In genomic region chr13:116714809-116715208, GRCm38 (mm10) we compare ENCODE assay signal across 10 mouse cellular contexts.
DNase-seq lines count a peak whose midpoint lies in the region; ATAC-seq and TF ChIP-seq lines count a peak whose summit lies in the region.
"Had no signal": no experiment of that assay in that cellular context is flagged by ENCODE, and none has a peak within 500 bp of the region (broad histone marks: within the 10 kb centered on the region; RNA-seq: fewer than 3 reads in every experiment).

No protein-coding gene starts in this region.

- no peaks in the 10 kb centered on the region for H3K36me3 ChIP-seq in hindbrain, postnatal 0 days (ENCODE audit: insufficient read depth, low read length)
- H3K36me3 ChIP-seq in neural tube, embryonic 11.5 days (ENCODE audit: control insufficient read depth, insufficient read depth, low read length) = no peaks in the 10 kb centered on the region
- H3K36me3 ChIP-seq: lung, embryonic 15.5 days had no signal

- H3K4me1 ChIP-seq in hindbrain, postnatal 0 days (ENCODE audit: insufficient read depth, low read length) = no peaks in the 10 kb centered on the region
- H3K4me1 ChIP-seq in neural tube, embryonic 11.5 days (ENCODE audit: control insufficient read depth, insufficient read depth, low read length) = peaks cover 10% of the 10 kb centered on the region

- H3K4me2 ChIP-seq in hindbrain, postnatal 0 days (ENCODE audit: low read depth, low read length) = no peak overlapping the region
- no peak overlapping the region for H3K4me2 ChIP-seq in neural tube, embryonic 11.5 days (ENCODE audit: low read depth)
- H3K4me2 ChIP-seq: lung, embryonic 15.5 days had no signal

- H3K27ac ChIP-seq in hindbrain, postnatal 0 days = no peak overlapping the region
- no peak overlapping the region for H3K27ac ChIP-seq in neural tube, embryonic 11.5 days (ENCODE audit: low read depth, low read length)
- H3K27ac ChIP-seq: lung, embryonic 15.5 days had no signal

- ATAC-seq in common myeloid progenitor, adult 5-6 weeks (replicated peaks; ENCODE audit: low read depth, poor library complexity, severe bottlenecking) = peak; percentile 45; the same call in 1 of the 2 replicates
- ATAC-seq in hindbrain, postnatal 0 days = peak; percentile 72; the same call in 1 of the 2 replicates
- ATAC-seq in neural tube, embryonic 11.5 days (ENCODE audit: insufficient read depth, low FRiP score, low TSS enrichment) = no peak

- H3K9ac ChIP-seq in hindbrain, postnatal 0 days (replicated peaks; ENCODE audit: low read length) = no peak overlapping the region
- H3K9ac ChIP-seq in neural tube, embryonic 11.5 days (ENCODE audit: low read length) = no peak overlapping the region
- H3K9ac ChIP-seq: lung, embryonic 15.5 days had no signal

- peaks cover 36% of the 10 kb centered on the region for H3K27me3 ChIP-seq in hindbrain, postnatal 0 days (ENCODE audit: insufficient read depth, low read length)
- peaks cover 29% of the 10 kb centered on the region for H3K27me3 ChIP-seq in neural tube, embryonic 11.5 days (ENCODE audit: control insufficient read depth, insufficient read depth, low read length)

- peak; percentile 80 for TF ChIP-seq CTCF in hindbrain, postnatal 0 days (IDR thresholded peaks at IDR 0.05; ENCODE audit: low read depth)

- intact Hi-C loops in left cerebral cortex, postnatal 4 days (cut with DNase I) = loop anchor here (5.0 to 10.0 kb wide), 3 partner anchors 988 to 1260 kb away; no protein-coding TSS in a partner anchor

- H3K4me3 ChIP-seq in hindbrain, postnatal 0 days (ENCODE audit: low read length) = no peak overlapping the region
- H3K4me3 ChIP-seq in neural tube, embryonic 11.5 days (ENCODE audit: low read depth, low read length) = no peak overlapping the region
- H3K4me3 ChIP-seq: erythroblast, embryonic 14.5 days; lung, embryonic 15.5 days had no signal

- no peaks in the 10 kb centered on the region for H3K9me3 ChIP-seq in hindbrain, postnatal 0 days (ENCODE audit: low read length)
- H3K9me3 ChIP-seq in neural tube, embryonic 11.5 days (ENCODE audit: control insufficient read depth, low read length) = no peaks in the 10 kb centered on the region
- H3K9me3 ChIP-seq: lung, embryonic 15.5 days had no signal

- WGBS in hindbrain, postnatal 0 days = 20% methylated on average over 5 of the region's 5 CpGs
- 18% methylated on average over 5 of the region's 5 CpGs for WGBS in neural tube, embryonic 11.5 days

- peak; percentile 29 for DNase-seq in ovary, postnatal 14 days (ENCODE audit: low spot score)
- no peak for DNase-seq in ovary, adult 18-20 months (ENCODE audit: low spot score)
- DNase-seq in adrenal gland, adult 2 months = peak; percentile 54
- peak; percentile 85 for DNase-seq in hindbrain, postnatal 0 days (ENCODE audit: low spot score)
- DNase-seq in left cerebral cortex, postnatal 4 days = peak; percentile 75
- peak; percentile 67 for DNase-seq in neural tube, embryonic 11.5 days (ENCODE audit: low spot score)
- DNase-seq in spleen, postnatal 4 days (ENCODE audit: low spot score in 2 of 2) = no peak

Comparison
In these comparisons a context has a peak if more than half of its experiments do, and no peak if none do; other contexts are left out.
1. DNase-seq: peak in ovary, postnatal 14 days (single experiment), adrenal gland, adult 2 months (single experiment), hindbrain, postnatal 0 days (single experiment), left cerebral cortex, postnatal 4 days (single experiment) and neural tube, embryonic 11.5 days (single experiment); none in ovary, adult 18-20 months (single experiment) and spleen, postnatal 4 days (0 of 2).